ENCODE assay signal across 9 mouse cellular contexts in genomic region chr8:124250785-124251184, GRCm38 (mm10). TPM values are rescaled to one million over a fixed set of nuclear protein-coding genes. Genes with fewer than 3 reads are reported as not detected.
DNase-seq lines count a peak whose midpoint lies in the region; ATAC-seq lines count a peak whose summit lies in the region.
"Had no signal": no experiment of that assay in that cellular context is flagged by ENCODE, and none has a peak within 500 bp of the region (broad histone marks: within the 10 kb centered on the region; RNA-seq: fewer than 3 reads in every experiment).

No protein-coding gene starts in this region.

- 31% methylated on average over 4 of the region's 4 CpGs for WGBS in hindbrain, embryonic 10.5 days
- WGBS in hindbrain, embryonic 14.5 days = 22% methylated on average over 4 of the region's 4 CpGs
- WGBS in embryonic facial prominence, embryonic 12.5 days = 22% methylated on average over 4 of the region's 4 CpGs
- 9% methylated on average over 4 of the region's 4 CpGs for WGBS in limb, embryonic 12.5 days

- no peak for ATAC-seq in hindbrain, embryonic 14.5 days (ENCODE audit: low FRiP score)
- ATAC-seq in embryonic facial prominence, embryonic 12.5 days (ENCODE audit: insufficient number of reproducible peaks, insufficient read depth, low FRiP score, low TSS enrichment) = no peak
- ATAC-seq in limb, embryonic 12.5 days (ENCODE audit: insufficient number of reproducible peaks, insufficient read depth, low FRiP score, low TSS enrichment, low read depth) = no peak
- peak; percentile 78 for ATAC-seq in megakaryocyte progenitor cell, adult 5-6 weeks (replicated peaks; ENCODE audit: poor library complexity)
- ATAC-seq in CD4-positive, CD25-positive, alpha-beta regulatory T cell, adult 4 months = no peak

- H3K4me2 ChIP-seq in hindbrain, embryonic 14.5 days (replicated peaks) = no peak overlapping the region
- H3K4me2 ChIP-seq in embryonic facial prominence, embryonic 12.5 days (replicated peaks) = no peak overlapping the region
- H3K4me2 ChIP-seq in limb, embryonic 12.5 days = no peak overlapping the region
- H3K4me2 ChIP-seq: hindbrain, embryonic 15.5 days had no signal

- no peaks in the 10 kb centered on the region for H3K27me3 ChIP-seq in hindbrain, embryonic 10.5 days (ENCODE audit: insufficient read depth, poor library complexity, severe bottlenecking)
- no peaks in the 10 kb centered on the region for H3K27me3 ChIP-seq in hindbrain, embryonic 14.5 days (ENCODE audit: control insufficient read depth, insufficient read depth, low read length)
- H3K27me3 ChIP-seq in embryonic facial prominence, embryonic 12.5 days = no peaks in the 10 kb centered on the region
- no peaks in the 10 kb centered on the region for H3K27me3 ChIP-seq in limb, embryonic 12.5 days
- H3K27me3 ChIP-seq: hindbrain, embryonic 15.5 days had no signal

- H3K4me1 ChIP-seq in hindbrain, embryonic 10.5 days (replicated peaks) = peaks cover 34% of the 10 kb centered on the region
- H3K4me1 ChIP-seq in hindbrain, embryonic 14.5 days (replicated peaks; ENCODE audit: control insufficient read depth, insufficient read depth, low read length) = peaks cover 16% of the 10 kb centered on the region
- peaks cover 17% of the 10 kb centered on the region; the same call in 1 of the 2 replicates for H3K4me1 ChIP-seq in embryonic facial prominence, embryonic 12.5 days
- peaks cover 24% of the 10 kb centered on the region for H3K4me1 ChIP-seq in limb, embryonic 12.5 days (replicated peaks)

- no peak for DNase-seq in hindbrain, embryonic 10.5 days (ENCODE audit: low spot score)
- no peak for DNase-seq in hindbrain, embryonic 14.5 days (ENCODE audit: low spot score)
- no peak for DNase-seq in frontal cortex, postnatal 25 days (ENCODE audit: low spot score in 2 of 2)
- no peak for DNase-seq in gastrocnemius, postnatal 14 days

- peak overlapping the region; percentile 82 for H3K27ac ChIP-seq in hindbrain, embryonic 10.5 days
- no peak overlapping the region for H3K27ac ChIP-seq in hindbrain, embryonic 14.5 days
- H3K27ac ChIP-seq in embryonic facial prominence, embryonic 12.5 days = peak overlapping the region; percentile 64; the same call in 1 of the 2 replicates
- H3K27ac ChIP-seq in limb, embryonic 12.5 days = 0 out of 2 replicates have a peak overlapping the region, but pooled peaks have one; percentile 14
- H3K27ac ChIP-seq: hindbrain, embryonic 15.5 days had no signal

- peaks cover 19% of the 10 kb centered on the region for H3K36me3 ChIP-seq in hindbrain, embryonic 10.5 days
- H3K36me3 ChIP-seq in hindbrain, embryonic 14.5 days (replicated peaks; ENCODE audit: control insufficient read depth, insufficient read depth) = no peaks in the 10 kb centered on the region
- no peaks in the 10 kb centered on the region for H3K36me3 ChIP-seq in embryonic facial prominence, embryonic 12.5 days
- peaks cover 9% of the 10 kb centered on the region; the same call in 1 of the 2 replicates for H3K36me3 ChIP-seq in limb, embryonic 12.5 days
- H3K36me3 ChIP-seq: hindbrain, embryonic 15.5 days had no signal

- no peak overlapping the region for H3K9ac ChIP-seq in hindbrain, embryonic 14.5 days
- H3K9ac ChIP-seq in embryonic facial prominence, embryonic 12.5 days = no peak overlapping the region
- no peak overlapping the region; the same call in 1 of the 2 replicates for H3K9ac ChIP-seq in limb, embryonic 12.5 days (replicated peaks)
- H3K9ac ChIP-seq: hindbrain, embryonic 15.5 days had no signal

- no peaks in the 10 kb centered on the region for H3K9me3 ChIP-seq in hindbrain, embryonic 10.5 days
- H3K9me3 ChIP-seq in hindbrain, embryonic 14.5 days (ENCODE audit: control insufficient read depth, low read length) = no peaks in the 10 kb centered on the region
- no peaks in the 10 kb centered on the region for H3K9me3 ChIP-seq in embryonic facial prominence, embryonic 12.5 days
- no peaks in the 10 kb centered on the region for H3K9me3 ChIP-seq in limb, embryonic 12.5 days
- H3K9me3 ChIP-seq: hindbrain, embryonic 15.5 days had no signal

- intact Hi-C loops in gastrocnemius, postnatal 14 days (cut with DNase I; ENCODE audit: low total_unique reads) = no loop called here

- no peak overlapping the region for H3K4me3 ChIP-seq in hindbrain, embryonic 10.5 days
- H3K4me3 ChIP-seq in hindbrain, embryonic 14.5 days (replicated peaks; ENCODE audit: low read length) = no peak overlapping the region
- no peak overlapping the region for H3K4me3 ChIP-seq in embryonic facial prominence, embryonic 12.5 days
- no peak overlapping the region for H3K4me3 ChIP-seq in limb, embryonic 12.5 days (replicated peaks)
- H3K4me3 ChIP-seq: hindbrain, embryonic 15.5 days had no signal

RNA-seq across cellular contexts. Expression of gene Galnt2, which starts 19.6 kb away (rescaled TPM):
- 42.2 and 56.0 TPM in 2 replicates for polyA plus RNA-seq in hindbrain, embryonic 10.5 days (2016; fragmentation: Nextera tagmentation; extraction: Ambion mirVana)
- polyA plus RNA-seq in hindbrain, embryonic 14.5 days (2014; fragmentation: Nextera tagmentation; extraction: Ambion mirVana) = 62.9 and 70.6 TPM in 2 replicates
- polyA plus RNA-seq in embryonic facial prominence, embryonic 12.5 days (2016; fragmentation: Nextera tagmentation; extraction: Ambion mirVana) = 66.2 and 66.8 TPM in 2 replicates
- 56.7 and 64.3 TPM in 2 replicates for polyA plus RNA-seq in limb, embryonic 12.5 days (2016; fragmentation: Nextera tagmentation; extraction: Ambion mirVana)
- total RNA-seq in megakaryocyte progenitor cell, adult 5-6 weeks (2015) = 50.8 and 51.2 TPM in 2 replicates
- total RNA-seq in megakaryocyte progenitor cell, adult 5-6 weeks (2017) = 20.9 and 36.1 TPM in 2 replicates
- polyA plus RNA-seq in CD4-positive, CD25-positive, alpha-beta regulatory T cell, adult 4 months (2017; shearing (Covaris generic)) = 10 to 100 TPM; 18.5 to 18.7 TPM
- 10 to 100 TPM; 30.4 to 32.4 TPM for total RNA-seq in gastrocnemius, postnatal 14 days (2021)
